Mouse (Mus musculus): Measurements from ENCODE around the gene Ndrg4.

GRCm38 (mm10) chr8:95661575-95661974 is 15.2 kb upstream of the Ndrg4 start:
- no peak for TF ChIP-seq CTCF (IDR thresholded peaks at IDR 0.05; ENCODE audit: control insufficient read depth, insufficient read depth, insufficient read length)
- TF ChIP-seq USF1 (IDR thresholded peaks at IDR 0.05; ENCODE audit: low read depth), result no peak
- TF ChIP-seq CEBPB (IDR thresholded peaks at IDR 0.05; ENCODE audit: low read depth), result no peak
- no peak for TF ChIP-seq MYOD1 (IDR thresholded peaks at IDR 0.05; ENCODE audit: control insufficient read depth, insufficient read length, low read depth)
- TF ChIP-seq FOSL1 (IDR thresholded peaks at IDR 0.05; ENCODE audit: insufficient read depth, low read length, poor library complexity, severe bottlenecking), result no peak
- no peak for TF ChIP-seq MAX (IDR thresholded peaks at IDR 0.05)
